Mouse (Mus musculus) CH12.LX (cell line): Measurements from ENCODE around the gene Uck1. TPM values are rescaled to one million over a fixed set of nuclear protein-coding genes. Genes with fewer than 3 reads are reported as not detected.

Source experiments
- DNase-seq: peaks from one replicate; pipeline ENCODE4 v3.0.0-alpha.2; 2013; ENCODE audit errors: extremely low read depth
- H3K27ac ChIP-seq: 2 replicates; pipeline ENCODE4 v1.5.1; 2012; ENCODE audit warnings: low read depth, mild to moderate bottlenecking, control low read depth, moderate library complexity; ENCODE audit not compliant: insufficient read depth
- H3K27me3 ChIP-seq: replicated peaks from 2 replicates; pipeline ENCODE3; 2012; ENCODE audit warnings: inconsistent platforms
- H3K36me3 ChIP-seq, 2 experiments: replicated peaks in 1 of 2; 2 replicates each; pipeline versions ENCODE3 to v1.6.1; 2012; ENCODE audit warnings: inconsistent platforms in 1 of 2, low read length in 1 of 2, mild to moderate bottlenecking in 1 of 2, mixed read lengths in 1 of 2, moderate library complexity in 1 of 2; ENCODE audit not compliant: control insufficient read depth in 1 of 2, insufficient read depth in 1 of 2
- H3K4me1 ChIP-seq, 2 experiments: 2 replicates each; pipeline ENCODE4 v1.6.1; 2012; ENCODE audit warnings: inconsistent platforms in 1 of 2, moderate library complexity in 1 of 2; ENCODE audit not compliant: insufficient read depth in 2 of 2, control insufficient read depth in 1 of 2
- H3K4me2 ChIP-seq: 2 replicates; pipeline ENCODE4 v1.6.1; 2012; ENCODE audit warnings: low read depth, mild to moderate bottlenecking, control low read depth; ENCODE audit not compliant: poor library complexity, insufficient read depth, severe bottlenecking
- H3K4me3 ChIP-seq, 3 experiments: fragments of 150-350 bp in 1 of 3; sonication (generic) in 1 of 3; replicated peaks in 1 of 3; 2 replicates each; pipeline versions ENCODE3 to v1.5.1; 2011 to 2012; ENCODE audit warnings: low read depth in 2 of 3, low read length in 2 of 3, mild to moderate bottlenecking in 2 of 3, moderate library complexity in 2 of 3, control low read depth in 1 of 3, improper control_type of control experiment in 1 of 3, inconsistent platforms in 1 of 3, mixed read lengths in 1 of 3; ENCODE audit not compliant: poor library complexity in 1 of 3
- H3K79me2 ChIP-seq: replicated peaks from 2 replicates; pipeline ENCODE4 v1.6.1; 2012; ENCODE audit warnings: mild to moderate bottlenecking, moderate library complexity; ENCODE audit not compliant: control insufficient read depth, poor library complexity, insufficient read depth, severe bottlenecking; ENCODE audit errors: extremely low read depth
- H3K9ac ChIP-seq: 2 replicates; pipeline ENCODE4 v1.6.1; 2012; ENCODE audit warnings: low read depth, mild to moderate bottlenecking, control low read depth, moderate library complexity; ENCODE audit not compliant: insufficient read depth
- H3K9me3 ChIP-seq: replicated peaks from 2 replicates; pipeline ENCODE3; 2012; ENCODE audit warnings: low read length, inconsistent platforms, mixed read lengths
- CHD1 ChIP-seq: IDR thresholded peaks from 2 replicates; pipeline ENCODE4 v1.6.1; 2012; ENCODE audit warnings: low read depth, low read length, improper control_type of control experiment, inconsistent platforms
- CHD2 ChIP-seq: IDR thresholded peaks from 2 replicates; pipeline ENCODE4 v1.6.1; 2011; ENCODE audit warnings: low read length, improper control_type of control experiment
- CTCF ChIP-seq, 2 experiments: IDR thresholded peaks in 1 of 2; conservative IDR thresholded peaks in 1 of 2; 2 replicates each; pipeline ENCODE4 v1.5.1; 2011 to 2012; ENCODE audit warnings: low read depth in 2 of 2, low read length in 2 of 2, improper control_type of control experiment in 1 of 2, inconsistent platforms in 1 of 2, mild to moderate bottlenecking in 1 of 2, moderate library complexity in 1 of 2
- EP300 ChIP-seq: IDR thresholded peaks from 2 replicates; pipeline ENCODE4 v1.6.1; 2011; ENCODE audit warnings: low read length, improper control_type of control experiment
- GABPA ChIP-seq: IDR thresholded peaks from 2 replicates; pipeline ENCODE4 v1.6.1; 2012; ENCODE audit warnings: low read depth, low read length, improper control_type of control experiment, inconsistent platforms; ENCODE audit not compliant: insufficient replicate concordance
- JUN ChIP-seq: IDR thresholded peaks from 2 replicates; pipeline ENCODE4 v1.6.1; 2011; ENCODE audit warnings: low read depth, mild to moderate bottlenecking, low read length, improper control_type of control experiment, moderate library complexity; ENCODE audit not compliant: insufficient read depth
- KAT2A ChIP-seq: IDR thresholded peaks from 2 replicates; pipeline ENCODE4 v1.6.1; 2012; ENCODE audit warnings: low read length, improper control_type of control experiment, inconsistent platforms; ENCODE audit not compliant: insufficient replicate concordance
- MAX ChIP-seq: IDR thresholded peaks from 2 replicates; pipeline ENCODE4 v1.6.1; 2011; ENCODE audit warnings: low read length, improper control_type of control experiment
- MAZ ChIP-seq: IDR thresholded peaks from 2 replicates; pipeline ENCODE4 v1.6.1; 2012; ENCODE audit warnings: low read depth, mild to moderate bottlenecking, inconsistent platforms, low read length, improper control_type of control experiment, moderate library complexity
- MXI1 ChIP-seq: IDR thresholded peaks from 2 replicates; pipeline ENCODE4 v1.6.1; 2011; ENCODE audit warnings: mild to moderate bottlenecking, low read depth, low read length, improper control_type of control experiment
- MYC ChIP-seq: IDR thresholded peaks from 2 replicates; pipeline ENCODE4 v1.6.1; 2011; ENCODE audit warnings: low read depth, mild to moderate bottlenecking, improper control_type of control experiment, low read length
- NELFE ChIP-seq: IDR thresholded peaks from 2 replicates; pipeline ENCODE4 v1.6.1; 2011; ENCODE audit warnings: low read depth, low read length, improper control_type of control experiment
- NRF1 ChIP-seq: IDR thresholded peaks from 2 replicates; pipeline ENCODE4 v1.6.1; 2014; ENCODE audit warnings: low read depth, mild to moderate bottlenecking, inconsistent platforms, low read length, improper control_type of control experiment, moderate library complexity
- POLR2AphosphoS2 ChIP-seq: IDR thresholded peaks from 2 replicates; pipeline ENCODE4 v1.6.1; 2011; ENCODE audit warnings: low read depth, low read length, improper control_type of control experiment
- RAD21 ChIP-seq: IDR thresholded peaks from 2 replicates; pipeline ENCODE4 v1.6.1; 2011; ENCODE audit warnings: low read depth, mild to moderate bottlenecking, low read length, improper control_type of control experiment, moderate library complexity
- SMC3 ChIP-seq: IDR thresholded peaks from 2 replicates; pipeline ENCODE4 v1.6.1; 2011; ENCODE audit warnings: low read depth, low read length, improper control_type of control experiment
- TCF12 ChIP-seq: IDR thresholded peaks from 2 replicates; pipeline ENCODE4 v1.6.1; 2014; ENCODE audit warnings: low read depth, mild to moderate bottlenecking, inconsistent platforms, low read length, improper control_type of control experiment
- USF1 ChIP-seq: IDR thresholded peaks from 2 replicates; pipeline ENCODE4 v1.6.1; 2014; ENCODE audit warnings: low read depth, mild to moderate bottlenecking, inconsistent platforms, low read length, improper control_type of control experiment
- ZNF384 ChIP-seq: IDR thresholded peaks from 2 replicates; pipeline ENCODE4 v1.6.1; 2012; ENCODE audit warnings: low read depth, low read length, improper control_type of control experiment, inconsistent platforms
- dilution Hi-C: fragments of 300-500 bp; cut with MboI; formaldehyde crosslinking; loops from 2 replicates; pipeline ENCODE4 v1.14.3; 2020; ENCODE audit warnings: low sequenced_read_pairs; ENCODE audit not compliant: extremely low pct_unique_long_range_greater_than_20kb, extremely low pct_ligation_motif_present
- in situ Hi-C: fragments of 300-500 bp; cut with MboI; formaldehyde crosslinking; loops from 3 replicates; pipeline ENCODE4 v1.14.3; 2019; ENCODE audit warnings: low sequenced_read_pairs, low pct_ligation_motif_present, low pct_unique_long_range_greater_than_20kb, mixed read lengths
- polyA plus RNA-seq: library from polyadenylated mRNA; unstranded; fragments of >175 nt; gene quantifications from 2 replicates; pipeline ENCODE4 v1.2.1, GENCODE M21; 2012; ENCODE audit warnings: low read depth; ENCODE audit not compliant: insufficient read length
- total RNA-seq, 2 experiments: library from RNA; depleted of rRNA; stranded (reverse); fragments of 300-350 nt in 1 of 2; fragments of >200 nt in 1 of 2; gene quantifications; 2 replicates each; pipeline ENCODE4 v1.2.3; 2012 to 2014

Gene Uck1
- total and polyA plus RNA-seq, 3 experiments = 33.7 to 45.0 (median 35.7) TPM

GRCm38 (mm10) chr2:32282727-32283126, 22.8 kb upstream of the Uck1 start:
- Histone ChIP-seq H3K4me2 (no peak overlapping the region), H3K36me3 (peaks cover 51 to 81% of the 10 kb centered on the region in 2 experiments), H3K4me1 (peaks cover 0 to 31% of the 10 kb centered on the region in 2 experiments; a peak in 3 of 4 replicates), H3K27me3 (no peaks in the 10 kb centered on the region)
- peak; percentile 69 for DNase-seq
- in situ Hi-C loops = loop anchor here (10.0 kb wide), 1 partner anchor 148 kb away; no protein-coding TSS in a partner anchor
- TF ChIP-seq SMC3 (peak; percentile 63), CTCF (conservative IDR thresholded peaks at IDR 0.05 in 1 of 2, IDR thresholded peaks at IDR 0.05 in 1 of 2; ENCODE audit: low read depth in 2 of 2, low read length in 2 of 2) (peak; percentile 61 to 75; a peak in 3 of 4 replicates), MYC (no peak), RAD21 (peak; percentile 46), CHD2 (no peak), USF1 (no peak)
- TF ChIP-seq, all 38 proteins: peak for 3
- Histone ChIP-seq H3K27ac (no peak overlapping the region), H3K4me3 (no peak overlapping the region), H3K9ac (no peak overlapping the region), H3K79me2 (peaks cover 15% of the 10 kb centered on the region), H3K9me3 (no peaks in the 10 kb centered on the region)
- dilution Hi-C loops = no loop called here

- H3K4me1 ChIP-seq = peaks cover 0 to 31% of the 10 kb centered on the region in 2 experiments; a peak in 3 of 4 replicates
- no peak overlapping the region for H3K4me3 ChIP-seq
- no peak for DNase-seq
- peaks cover 12% of the 10 kb centered on the region for H3K79me2 ChIP-seq
- no peak overlapping the region for H3K4me2 ChIP-seq
- no peaks in the 10 kb centered on the region for H3K9me3 ChIP-seq
- no peaks in the 10 kb centered on the region for H3K27me3 ChIP-seq
- in situ Hi-C loops (loop anchor here (10.0 kb wide), 1 partner anchor 147 kb away; no protein-coding TSS in a partner anchor), dilution Hi-C loops (no loop called here)
- H3K36me3 ChIP-seq = peaks cover 55 to 85% of the 10 kb centered on the region in 2 experiments
- TF ChIP-seq NELFE = no peak
- no peak for TF ChIP-seq JUN
- TF ChIP-seq MYC = no peak
- no peak for TF ChIP-seq EP300
- TF ChIP-seq CHD2 = no peak
- TF ChIP-seq TCF12 = no peak
- TF ChIP-seq GABPA = no peak
- H3K9ac ChIP-seq = no peak overlapping the region
- no peak overlapping the region for H3K27ac ChIP-seq
Measured at GRCm38 (mm10) chr2:32282289-32282688, 22.3 kb upstream of the Uck1 start.

GRCm38 (mm10) chr2:32275823-32276222, 15.9 kb upstream of the Uck1 start:
- in situ Hi-C loops = no loop called here
- Histone ChIP-seq H3K4me2 (no peak overlapping the region), H3K27me3 (no peaks in the 10 kb centered on the region), H3K79me2 (no peaks in the 10 kb centered on the region), H3K27ac (no peak overlapping the region), H3K36me3 (peaks cover 30 to 42% of the 10 kb centered on the region in 2 experiments), H3K4me1 (peaks cover 0 to 13% of the 10 kb centered on the region in 2 experiments; a peak in 3 of 4 replicates), H3K9me3 (no peaks in the 10 kb centered on the region), H3K4me3 (no peak overlapping the region), H3K9ac (no peak overlapping the region)
- no peak for TF ChIP-seq CHD2
- no peak for TF ChIP-seq NRF1
- no peak for TF ChIP-seq CTCF (conservative IDR thresholded peaks at IDR 0.05 in 1 of 2, IDR thresholded peaks at IDR 0.05 in 1 of 2; ENCODE audit: low read depth in 2 of 2, low read length in 2 of 2)
- no peak for TF ChIP-seq KAT2A
- no peak for TF ChIP-seq MAZ
- TF ChIP-seq ZNF384 = no peak
- TF ChIP-seq MYC = no peak
- TF ChIP-seq MXI1 = no peak
- TF ChIP-seq POLR2AphosphoS2 = no peak
- no peak for TF ChIP-seq CHD1
- TF ChIP-seq JUN = no peak
- no peak for TF ChIP-seq MAX
- no peak for TF ChIP-seq SMC3
- dilution Hi-C loops = no loop called here
- DNase-seq = no peak
